Mouse (Mus musculus): ENCODE measurements around the gene Capns2. TPM values are rescaled to one million over a fixed set of nuclear protein-coding genes. Genes with fewer than 3 reads are reported as not detected.

Capns2 gene
- total and polyA plus RNA-seq, 3 experiments: not detected

GRCm38 (mm10) chr8:92911477-92911876, 10.3 kb downstream of the Capns2 start:
- H3K4me3 ChIP-seq (replicated peaks in 1 of 3; ENCODE audit: low read depth in 2 of 3, low read length in 2 of 3, poor library complexity in 1 of 3): no peak overlapping the region
- TF ChIP-seq MAFK (IDR thresholded peaks at IDR 0.05; ENCODE audit: insufficient replicate concordance, low read length) (no peak), CHD1 (IDR thresholded peaks at IDR 0.05; ENCODE audit: low read depth, low read length) (no peak), BHLHE40 (IDR thresholded peaks at IDR 0.05; ENCODE audit: low read depth, low read length) (no peak)
- no peaks in the 10 kb centered on the region for H3K36me3 ChIP-seq (replicated peaks in 1 of 2; ENCODE audit: control insufficient read depth in 1 of 2, insufficient read depth in 1 of 2, low read length in 1 of 2)
- no peaks in the 10 kb centered on the region for H3K27me3 ChIP-seq (replicated peaks)
- in situ Hi-C loops (cut with MboI; ENCODE audit: low pct_ligation_motif_present, low pct_unique_long_range_greater_than_20kb, low sequenced_read_pairs): no loop called here
- H3K79me2 ChIP-seq (replicated peaks; ENCODE audit: control insufficient read depth, extremely low read depth, insufficient read depth, poor library complexity, severe bottlenecking): no peaks in the 10 kb centered on the region
- dilution Hi-C loops (cut with MboI; ENCODE audit: extremely low pct_ligation_motif_present, extremely low pct_unique_long_range_greater_than_20kb, low sequenced_read_pairs): no loop called here
- H3K27ac ChIP-seq (ENCODE audit: insufficient read depth, low read depth): no peak overlapping the region
- H3K4me2 ChIP-seq (ENCODE audit: insufficient read depth, low read depth, poor library complexity, severe bottlenecking): no peak overlapping the region
- peaks cover 70% of the 10 kb centered on the region for H3K9me3 ChIP-seq (replicated peaks; ENCODE audit: low read length)
- H3K4me1 ChIP-seq (ENCODE audit: control insufficient read depth in 1 of 2, insufficient read depth in 2 of 2): no peaks in the 10 kb centered on the region
- DNase-seq (ENCODE audit: extremely low read depth): no peak
- no peak overlapping the region for H3K9ac ChIP-seq (ENCODE audit: insufficient read depth, low read depth)

- no peak overlapping the region for H3K27ac ChIP-seq (ENCODE audit: insufficient read depth, low read depth)
- no peak for TF ChIP-seq GABPA (IDR thresholded peaks at IDR 0.05; ENCODE audit: insufficient replicate concordance, low read depth, low read length)
- TF ChIP-seq MAX (IDR thresholded peaks at IDR 0.05; ENCODE audit: low read length): no peak
- TF ChIP-seq MAZ (IDR thresholded peaks at IDR 0.05; ENCODE audit: low read depth, low read length): no peak
- no peak for TF ChIP-seq JUND (conservative IDR thresholded peaks at IDR 0.05; ENCODE audit: low read depth, low read length)
- TF ChIP-seq MAFK (IDR thresholded peaks at IDR 0.05; ENCODE audit: insufficient replicate concordance, low read length): no peak
- TF ChIP-seq ZNF384 (IDR thresholded peaks at IDR 0.05; ENCODE audit: low read depth, low read length): no peak
- TF ChIP-seq ZC3H11A (IDR thresholded peaks at IDR 0.05; ENCODE audit: low read depth, low read length): no peak
- TF ChIP-seq HCFC1 (IDR thresholded peaks at IDR 0.05; ENCODE audit: low read depth, low read length): no peak
- TF ChIP-seq E2F4 (IDR thresholded peaks at IDR 0.05; ENCODE audit: insufficient replicate concordance, low read depth, low read length): no peak
- no peak for TF ChIP-seq CHD1 (IDR thresholded peaks at IDR 0.05; ENCODE audit: low read depth, low read length)
- no peak for TF ChIP-seq RCOR1 (conservative IDR thresholded peaks at IDR 0.05; ENCODE audit: low read depth, low read length)
- no peak for TF ChIP-seq POLR2A (IDR thresholded peaks at IDR 0.05; ENCODE audit: low read depth, low read length)
- no peak for TF ChIP-seq USF1 (IDR thresholded peaks at IDR 0.05; ENCODE audit: low read depth, low read length)
- dilution Hi-C loops (cut with MboI; ENCODE audit: extremely low pct_ligation_motif_present, extremely low pct_unique_long_range_greater_than_20kb, low sequenced_read_pairs): no loop called here
Observed at GRCm38 (mm10) chr8:92913396-92913795, 12.2 kb downstream of the Capns2 start.

GRCm38 (mm10) chr8:92916082-92916481, 14.9 kb downstream of the Capns2 start:
- Histone ChIP-seq H3K27me3 (replicated peaks) (no peaks in the 10 kb centered on the region), H3K9ac (ENCODE audit: insufficient read depth, low read depth) (no peak overlapping the region), H3K79me2 (replicated peaks; ENCODE audit: control insufficient read depth, extremely low read depth, insufficient read depth, poor library complexity, severe bottlenecking) (no peaks in the 10 kb centered on the region), H3K4me2 (ENCODE audit: insufficient read depth, low read depth, poor library complexity, severe bottlenecking) (no peak overlapping the region), H3K9me3 (replicated peaks; ENCODE audit: low read length) (peaks cover 64% of the 10 kb centered on the region), H3K4me1 (ENCODE audit: control insufficient read depth in 1 of 2, insufficient read depth in 2 of 2) (no peaks in the 10 kb centered on the region), H3K36me3 (replicated peaks in 1 of 2; ENCODE audit: control insufficient read depth in 1 of 2, insufficient read depth in 1 of 2, low read length in 1 of 2) (no peaks in the 10 kb centered on the region), H3K4me3 (replicated peaks in 1 of 3; ENCODE audit: low read depth in 2 of 3, low read length in 2 of 3, poor library complexity in 1 of 3) (no peak overlapping the region), H3K27ac (ENCODE audit: insufficient read depth, low read depth) (no peak overlapping the region)
- dilution Hi-C loops (cut with MboI; ENCODE audit: extremely low pct_ligation_motif_present, extremely low pct_unique_long_range_greater_than_20kb, low sequenced_read_pairs): no loop called here
- DNase-seq (ENCODE audit: extremely low read depth): no peak
- no peak for TF ChIP-seq CHD2 (IDR thresholded peaks at IDR 0.05; ENCODE audit: low read length)
- no peak for TF ChIP-seq POLR2A (IDR thresholded peaks at IDR 0.05; ENCODE audit: low read depth, low read length)
- TF ChIP-seq MAZ (IDR thresholded peaks at IDR 0.05; ENCODE audit: low read depth, low read length): no peak
- TF ChIP-seq CHD1 (IDR thresholded peaks at IDR 0.05; ENCODE audit: low read depth, low read length): no peak
- no peak for TF ChIP-seq MXI1 (IDR thresholded peaks at IDR 0.05; ENCODE audit: low read depth, low read length)
- in situ Hi-C loops (cut with MboI; ENCODE audit: low pct_ligation_motif_present, low pct_unique_long_range_greater_than_20kb, low sequenced_read_pairs): no loop called here

More at GRCm38 (mm10) chr8:92913396-92913795, 12.2 kb downstream of the Capns2 start:
- Histone ChIP-seq H3K4me1 (ENCODE audit: control insufficient read depth in 1 of 2, insufficient read depth in 2 of 2) (no peaks in the 10 kb centered on the region), H3K4me3 (replicated peaks in 1 of 3; ENCODE audit: low read depth in 2 of 3, low read length in 2 of 3, poor library complexity in 1 of 3) (no peak overlapping the region), H3K27me3 (replicated peaks) (no peaks in the 10 kb centered on the region), H3K4me2 (ENCODE audit: insufficient read depth, low read depth, poor library complexity, severe bottlenecking) (no peak overlapping the region), H3K9ac (ENCODE audit: insufficient read depth, low read depth) (no peak overlapping the region), H3K79me2 (replicated peaks; ENCODE audit: control insufficient read depth, extremely low read depth, insufficient read depth, poor library complexity, severe bottlenecking) (no peaks in the 10 kb centered on the region), H3K9me3 (replicated peaks; ENCODE audit: low read length) (peaks cover 65% of the 10 kb centered on the region), H3K36me3 (replicated peaks in 1 of 2; ENCODE audit: control insufficient read depth in 1 of 2, insufficient read depth in 1 of 2, low read length in 1 of 2) (no peaks in the 10 kb centered on the region)
- DNase-seq (ENCODE audit: extremely low read depth): no peak
- in situ Hi-C loops (cut with MboI; ENCODE audit: low pct_ligation_motif_present, low pct_unique_long_range_greater_than_20kb, low sequenced_read_pairs): no loop called here

All from CH12.LX (cell line).